Mouse (Mus musculus): Measurements from ENCODE around the gene Laptm5.

DNA sequence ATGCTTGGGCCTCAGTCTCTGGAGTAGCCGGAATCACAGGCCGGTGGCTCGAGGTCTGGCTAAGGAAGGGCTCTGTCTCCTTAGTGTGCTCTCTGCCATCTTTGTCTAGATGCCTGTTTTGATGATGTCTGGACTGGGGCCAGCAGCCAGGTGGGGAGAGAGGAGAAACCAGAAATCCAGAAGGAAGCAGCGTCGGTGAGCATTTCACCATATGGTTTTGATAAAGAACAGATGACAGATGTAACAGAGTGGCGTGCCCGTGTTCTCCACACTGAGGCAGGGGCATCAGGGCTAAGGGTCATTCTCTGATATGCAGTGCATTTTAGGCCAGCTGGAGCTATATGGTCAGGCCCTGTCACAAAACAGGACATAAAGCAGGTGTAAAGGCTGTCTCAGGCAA is 12.2 kb upstream of the Laptm5 start:
- TF ChIP-seq CTCF (IDR thresholded peaks at IDR 0.05; ENCODE audit: extremely low read depth, insufficient read length, insufficient replicate concordance, low read depth, low read length) (no peak), POLR2A (IDR thresholded peaks at IDR 0.05; ENCODE audit: low read depth, low read length) (no peak)

All from small intestine, adult 2 months (tissue).